Comparison of ENCODE assay signal across 13 mouse cellular contexts in the genomic region with DNA sequence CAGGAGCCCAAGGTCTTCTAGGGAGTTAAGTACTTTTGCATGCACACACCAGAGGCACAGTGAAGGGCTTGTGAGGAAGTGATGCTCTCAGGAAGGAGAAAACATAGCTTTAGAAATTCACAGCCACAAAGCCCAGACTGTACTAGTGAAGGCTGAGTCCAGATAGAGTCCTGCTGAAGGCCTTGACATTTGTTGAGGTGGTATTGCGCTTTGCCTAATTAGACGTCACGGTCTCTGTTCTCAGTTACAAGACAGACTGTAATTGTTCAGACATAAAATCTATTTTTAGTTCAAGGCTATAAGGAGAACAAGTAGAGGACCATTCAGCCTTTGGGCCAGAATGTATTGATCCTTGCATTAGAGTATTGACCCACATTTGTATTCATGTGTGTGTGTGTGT. TPM values are rescaled to one million over a fixed set of nuclear protein-coding genes. Genes with fewer than 3 reads are reported as not detected.
"Had no signal": no experiment of that assay in that cellular context is flagged by ENCODE, and none has a peak within 500 bp of the region (broad histone marks: within the 10 kb centered on the region; RNA-seq: fewer than 3 reads in every experiment).

No protein-coding gene starts in this region.

- DNase-seq: liver, postnatal 0 days; lung, adult 2 months; lung, postnatal 4 days; midbrain, embryonic 14.5 days; right cerebral cortex, postnatal 14 days; thymus, adult 2 months; thymus, postnatal 25 days; thymus, postnatal 4 days had no signal

RNA-seq across cellular contexts. Expression of a gene that starts 55.8 kb away (rescaled TPM):
- total RNA-seq: megakaryocyte, adult 5-6 weeks; megakaryocyte-erythroid progenitor cell, adult 5-6 weeks had no signal
- polyA plus RNA-seq: lung, adult 2 months; lung, postnatal 0 days; myocyte; spleen, adult 2 months had no signal
